Mouse (Mus musculus): Measurements from ENCODE around the gene Tbc1d1.
"Not testable (repeated sequence)": the region's sequence is repeated elsewhere in the genome, so short reads cannot be mapped to it uniquely, and the experiment has no call there.

Gene Tbc1d1

DNA sequence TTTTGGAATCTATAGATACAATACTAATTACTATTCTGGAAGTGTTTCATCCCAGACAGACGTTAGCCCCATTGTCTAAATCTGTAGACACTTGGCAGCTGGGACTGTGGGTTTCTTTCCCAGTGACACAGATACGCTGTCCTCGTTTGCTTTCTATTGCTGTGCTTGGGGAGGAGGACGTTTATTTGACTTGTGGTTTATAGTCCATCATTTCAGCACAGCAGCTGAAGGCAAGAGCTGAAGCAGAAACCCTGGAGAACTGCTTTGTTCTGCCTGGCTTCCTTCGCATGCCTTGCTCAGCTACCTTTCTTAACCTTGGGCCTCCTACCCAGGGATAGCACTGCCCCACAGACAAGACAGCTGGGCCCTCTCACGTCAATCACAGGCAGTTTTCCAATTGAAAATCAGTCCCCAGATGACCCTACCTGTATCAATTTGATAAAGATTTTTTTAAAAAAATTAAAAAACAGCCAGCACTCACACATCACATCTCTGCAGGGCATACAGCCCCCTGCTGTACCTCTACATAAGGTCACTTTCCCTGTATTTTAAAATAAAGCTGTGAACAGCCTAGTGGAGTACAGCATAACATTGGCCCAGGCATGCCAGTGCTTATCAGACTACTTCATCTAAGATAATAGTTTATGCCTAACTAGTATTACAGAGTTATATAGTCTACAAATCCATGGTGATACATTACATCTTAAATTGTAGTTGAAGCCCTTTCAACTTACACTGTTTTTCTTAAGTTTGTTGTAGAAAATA, 158.4 kb downstream of the Tbc1d1 start:
- DNase-seq (ENCODE audit: low spot score), result no peak

DNA sequence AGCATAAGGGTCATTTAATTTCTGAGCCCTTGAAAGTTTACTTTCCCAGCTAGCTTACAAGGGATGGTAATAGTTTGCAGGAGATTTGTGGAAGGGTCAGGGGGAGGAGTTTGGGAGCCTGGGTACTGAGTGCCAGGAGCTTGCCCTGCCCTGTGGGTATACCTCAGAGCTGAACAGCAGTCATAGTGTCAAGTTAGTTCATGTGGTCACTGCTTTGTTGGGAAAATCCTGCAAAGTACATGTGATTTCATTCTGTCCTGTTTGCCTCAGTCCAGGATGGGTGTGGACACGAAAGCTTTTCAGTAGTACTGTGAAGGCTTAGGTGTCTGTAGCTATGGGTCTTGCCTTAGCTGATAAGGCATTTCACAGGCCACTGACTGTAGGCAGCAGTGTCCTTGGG, 159.0 kb downstream of the Tbc1d1 start:
- no peak for DNase-seq (ENCODE audit: low spot score)

DNA sequence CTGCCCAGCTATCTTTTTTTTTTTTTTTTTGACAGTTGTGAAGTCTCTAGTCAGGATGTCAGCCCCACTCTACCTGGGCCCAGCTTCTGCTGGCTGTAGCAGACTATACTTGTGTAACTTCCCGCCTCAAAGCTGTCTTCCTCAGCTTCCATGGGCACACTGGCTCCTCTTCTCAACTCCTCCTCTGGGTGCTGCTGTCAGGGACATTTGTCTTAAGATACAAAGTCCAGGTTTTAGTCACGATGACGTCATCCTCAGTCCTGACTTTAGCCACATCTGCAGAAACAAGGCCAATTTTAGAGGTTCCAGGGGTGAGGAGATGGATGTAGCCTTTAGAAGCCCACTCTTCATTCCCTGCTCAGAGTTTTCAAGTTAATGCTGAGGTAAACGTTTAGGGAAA, 167.2 kb downstream of the Tbc1d1 start:
- DNase-seq (ENCODE audit: low spot score), result no peak

DNA sequence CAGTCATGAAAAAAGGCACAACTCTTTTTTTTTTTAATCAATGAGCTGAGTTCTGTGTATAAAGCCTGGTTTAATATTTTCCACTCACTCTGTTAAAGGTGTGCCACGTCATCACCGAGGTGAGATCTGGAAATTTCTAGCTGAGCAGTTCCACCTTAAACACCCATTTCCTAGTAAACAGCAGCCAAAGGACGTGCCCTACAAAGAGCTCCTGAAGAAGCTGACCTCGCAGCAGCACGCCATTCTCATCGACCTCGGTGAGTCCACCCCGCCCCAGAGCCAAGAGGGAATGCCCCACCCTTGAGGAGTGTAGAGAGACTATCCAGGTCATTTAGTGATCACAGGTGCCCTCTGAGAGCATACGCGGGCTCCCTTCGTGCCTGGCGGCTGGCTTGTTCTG, 168.2 kb downstream of the Tbc1d1 start:
- no peak for DNase-seq (ENCODE audit: low spot score)

DNA sequence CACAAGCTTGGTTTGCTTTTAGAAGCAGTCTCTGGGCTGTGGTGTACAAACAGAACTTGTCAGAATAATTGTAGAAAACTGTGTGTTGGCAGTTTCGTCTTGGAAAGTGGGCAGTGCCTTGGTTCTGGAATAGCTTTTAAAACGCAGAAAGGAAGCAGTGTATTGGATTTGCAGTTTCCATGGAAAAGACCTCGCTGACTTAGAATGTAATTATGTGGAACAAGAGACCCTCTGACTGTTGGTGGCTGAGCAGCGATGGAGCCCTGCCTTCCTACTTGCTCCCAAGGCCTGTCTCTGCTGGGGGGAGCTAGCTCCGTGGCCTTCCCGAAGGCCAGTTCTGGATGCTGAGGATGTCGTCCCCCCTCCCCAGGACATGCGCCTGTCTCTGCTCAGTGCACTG, 168.8 kb downstream of the Tbc1d1 start:
- DNase-seq (ENCODE audit: low spot score), result no peak

DNA sequence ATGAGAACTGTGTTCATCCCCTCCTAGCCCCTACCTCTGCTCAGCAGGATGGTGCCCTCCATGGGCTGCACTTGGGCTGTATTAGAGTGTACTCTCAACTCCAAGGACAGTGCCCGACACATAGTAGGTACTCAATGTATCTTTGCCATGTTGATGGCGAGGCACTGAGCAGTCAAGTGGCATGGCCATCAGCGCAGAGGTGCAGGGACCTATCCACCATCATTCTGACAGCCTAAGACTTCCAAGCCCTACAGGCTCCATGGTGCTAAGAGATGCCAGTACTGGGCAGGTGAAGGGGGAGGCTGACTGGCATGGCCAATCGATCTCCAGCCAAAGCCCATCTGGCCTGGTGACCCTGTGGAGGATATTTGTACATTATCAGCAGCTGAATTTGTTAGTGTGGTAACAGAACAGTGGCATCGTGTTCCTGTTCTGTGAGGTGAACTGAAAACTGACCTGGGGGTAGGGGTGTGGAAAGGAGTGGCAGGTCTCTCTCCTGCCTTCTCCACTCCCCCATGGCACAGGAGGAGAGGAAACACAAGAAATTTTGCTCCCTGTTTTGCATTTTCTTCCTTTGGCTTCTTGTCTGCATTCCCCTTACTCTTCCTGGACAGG, 169.7 kb downstream of the Tbc1d1 start:
- no peak for DNase-seq (ENCODE audit: low spot score)

DNA sequence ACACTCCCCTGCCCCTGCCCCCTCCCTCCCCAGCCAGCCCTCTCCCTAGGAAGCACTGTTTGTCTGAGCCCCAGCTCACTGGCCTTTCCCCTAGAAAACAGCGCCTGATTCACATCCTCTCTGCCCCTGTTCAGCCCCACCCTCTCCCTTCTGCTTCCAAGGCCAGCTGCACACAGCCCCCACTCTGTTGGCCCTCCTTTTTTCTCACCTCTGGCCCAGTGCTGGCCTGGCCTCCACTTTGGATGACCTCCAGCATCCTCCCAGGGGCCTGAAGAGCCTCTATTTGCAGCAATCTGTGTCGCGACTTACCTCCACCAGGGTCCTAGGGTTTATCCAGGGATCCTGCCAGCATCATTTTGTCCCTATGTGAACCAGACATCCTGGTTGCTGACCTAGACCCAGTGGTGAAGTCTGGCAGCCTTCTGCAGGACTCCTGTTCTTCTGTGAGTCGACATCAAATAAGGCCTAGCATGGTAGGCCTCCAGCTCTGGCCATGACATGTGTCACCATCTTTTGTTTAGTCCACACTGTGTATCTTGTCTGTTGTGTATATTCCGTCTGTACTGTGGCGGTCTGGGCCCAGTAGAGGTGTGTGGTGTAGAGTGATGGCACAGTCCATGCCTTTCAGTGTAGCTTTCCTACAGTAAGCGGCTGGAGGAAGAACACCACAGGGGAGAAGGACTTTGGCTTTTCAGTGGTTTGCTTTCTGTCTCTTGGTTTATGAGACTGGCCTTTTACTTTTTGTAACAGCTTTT, 170.5 kb downstream of the Tbc1d1 start:
- no peak for DNase-seq (ENCODE audit: low spot score)

DNA sequence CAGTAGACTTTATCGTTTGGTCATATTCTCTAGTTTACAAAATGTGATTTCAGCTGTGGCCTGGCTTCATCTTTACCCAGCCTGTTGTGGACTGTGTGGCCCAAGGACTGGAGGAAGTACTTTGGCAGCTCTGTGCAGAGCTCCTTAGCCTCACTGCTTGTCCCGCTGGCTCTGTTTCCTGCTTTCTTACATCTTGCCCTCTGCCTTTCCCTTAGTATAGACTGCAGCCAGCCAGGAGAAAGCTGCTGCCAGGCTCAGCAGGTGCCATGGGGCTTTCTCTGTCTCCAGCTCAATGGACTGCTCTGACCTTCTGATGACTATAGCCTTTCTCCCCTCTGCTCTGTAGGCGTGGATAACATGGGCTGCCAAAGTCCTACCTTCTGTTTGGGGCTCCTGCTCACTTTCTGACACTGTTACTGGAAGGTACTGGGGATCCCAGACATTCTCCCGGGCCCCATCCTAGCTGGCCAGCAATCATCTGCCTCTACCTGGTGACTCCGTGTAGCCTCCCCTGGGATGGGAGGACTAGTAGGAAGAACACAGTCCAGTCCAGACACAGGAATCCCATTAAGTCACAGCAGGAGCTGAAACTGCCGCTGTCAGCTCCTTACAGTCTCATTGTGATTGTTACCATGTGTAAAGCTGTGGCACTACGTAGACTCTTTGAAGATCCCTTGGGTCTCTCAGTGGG, 171.3 kb downstream of the Tbc1d1 start:
- DNase-seq (ENCODE audit: low spot score), result no peak

DNA sequence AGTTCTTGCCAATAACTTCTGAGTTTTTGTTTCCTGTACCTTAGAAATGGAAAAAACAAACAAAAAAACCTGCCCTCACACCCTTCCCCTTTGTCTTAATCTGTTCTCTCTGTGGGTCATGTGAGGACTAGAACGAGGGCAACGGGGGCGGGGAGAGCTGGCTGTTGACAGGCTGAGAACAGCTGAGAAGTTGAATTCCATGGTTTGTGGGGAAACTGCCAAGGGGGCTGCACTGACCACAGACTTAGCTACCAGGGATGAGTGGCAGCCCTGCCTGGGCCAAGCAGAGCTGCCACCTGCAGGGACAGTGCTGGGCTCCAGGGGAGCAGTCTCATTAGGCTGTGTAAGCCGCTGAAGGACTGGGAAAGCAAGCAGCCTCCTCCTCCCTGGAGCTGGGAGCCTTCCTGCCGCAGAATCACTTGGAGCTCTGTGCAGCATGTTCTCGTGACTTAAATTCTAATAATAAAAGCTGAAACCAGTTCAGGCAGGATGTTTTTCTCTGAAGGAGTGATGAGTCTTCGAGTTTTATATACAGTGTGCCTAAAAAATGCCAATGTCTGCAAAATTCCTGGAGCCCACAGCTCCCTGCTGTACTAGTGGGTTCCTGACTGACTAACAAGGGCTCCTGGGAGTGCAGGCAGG, 180.8 kb downstream of the Tbc1d1 start:
- DNase-seq (ENCODE audit: low spot score), result peak; percentile 66

DNA sequence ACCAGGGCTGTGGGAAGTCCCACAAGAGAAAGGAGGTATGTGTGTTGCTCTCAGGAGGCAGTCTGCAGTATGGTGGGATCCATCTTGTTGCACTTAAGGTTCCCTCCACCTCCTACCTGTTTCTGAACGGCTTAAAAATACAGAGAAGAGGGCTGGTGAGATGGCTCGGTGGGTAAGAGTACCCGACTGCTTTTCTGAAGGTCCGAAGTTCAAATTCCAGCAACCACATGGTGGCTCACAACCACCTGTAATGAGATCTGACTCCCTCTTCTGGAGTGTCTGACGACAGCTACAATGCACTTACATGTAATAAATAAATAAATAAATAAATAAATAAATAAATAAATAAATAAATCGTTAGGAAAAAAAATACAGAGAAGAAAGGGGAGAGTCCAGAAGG, 182.7 kb downstream of the Tbc1d1 start:
- DNase-seq (ENCODE audit: low spot score), result not testable (repeated sequence)

DNA sequence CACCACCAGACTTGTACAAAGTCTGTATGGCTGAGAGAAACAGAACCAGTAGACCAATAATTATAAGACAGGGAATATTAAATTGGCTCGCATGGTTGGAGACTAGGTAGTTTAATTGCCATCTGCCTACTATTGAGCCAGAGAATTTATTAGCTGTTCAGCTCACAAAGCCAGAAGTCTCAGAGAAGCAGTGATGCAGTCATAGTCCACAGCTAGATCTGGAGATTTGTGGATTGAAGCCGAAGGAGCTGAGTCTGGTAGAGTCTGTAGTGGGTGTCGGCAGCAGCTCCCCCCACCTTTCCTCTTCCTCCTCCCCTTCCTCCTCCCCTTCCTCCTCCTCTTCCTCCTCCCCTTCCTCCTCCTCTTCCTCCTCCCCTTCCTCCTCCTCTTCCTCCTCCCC, 184.3 kb downstream of the Tbc1d1 start:
- DNase-seq (ENCODE audit: low spot score), result no peak

DNA sequence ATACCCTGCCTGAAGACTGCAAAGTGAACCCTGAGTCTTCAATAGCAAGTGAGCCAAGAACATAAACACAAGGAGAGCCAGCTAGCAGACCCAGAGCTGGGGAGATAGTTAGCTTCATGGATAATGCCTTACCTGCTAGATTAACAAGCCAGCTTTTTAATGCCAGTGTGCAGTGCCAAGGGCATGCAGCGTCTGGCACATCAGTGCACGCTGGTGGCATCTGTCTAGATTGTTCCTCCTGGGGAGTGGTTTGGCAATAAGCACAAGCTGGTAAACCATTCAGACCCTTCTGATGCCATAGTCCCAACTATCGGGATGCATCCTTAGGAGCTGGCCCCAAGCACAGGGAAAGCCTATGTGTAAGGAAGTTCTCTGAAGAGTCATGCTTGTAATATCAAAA, 185.6 kb downstream of the Tbc1d1 start:
- DNase-seq (ENCODE audit: low spot score), result no peak

DNA sequence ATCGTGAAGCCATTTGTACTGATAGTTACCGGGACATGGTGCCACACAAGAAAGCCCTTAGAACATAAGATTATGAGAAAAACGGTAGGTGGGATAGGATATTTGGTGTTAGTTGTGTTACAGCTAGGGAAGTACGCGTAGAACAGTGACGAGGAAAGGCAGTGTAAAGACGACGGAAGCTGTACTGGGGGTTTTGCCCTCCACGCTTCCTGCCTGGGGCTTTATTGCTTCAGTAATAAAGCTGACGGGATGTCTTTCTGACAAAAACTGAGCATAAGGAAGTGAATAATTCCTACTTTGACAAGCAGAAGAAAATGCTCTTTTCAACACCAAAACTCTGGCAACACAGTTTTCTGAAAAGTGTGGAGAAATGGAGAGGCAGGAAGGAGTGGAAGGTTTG, 186.0 kb downstream of the Tbc1d1 start:
- DNase-seq (ENCODE audit: low spot score), result no peak

DNA sequence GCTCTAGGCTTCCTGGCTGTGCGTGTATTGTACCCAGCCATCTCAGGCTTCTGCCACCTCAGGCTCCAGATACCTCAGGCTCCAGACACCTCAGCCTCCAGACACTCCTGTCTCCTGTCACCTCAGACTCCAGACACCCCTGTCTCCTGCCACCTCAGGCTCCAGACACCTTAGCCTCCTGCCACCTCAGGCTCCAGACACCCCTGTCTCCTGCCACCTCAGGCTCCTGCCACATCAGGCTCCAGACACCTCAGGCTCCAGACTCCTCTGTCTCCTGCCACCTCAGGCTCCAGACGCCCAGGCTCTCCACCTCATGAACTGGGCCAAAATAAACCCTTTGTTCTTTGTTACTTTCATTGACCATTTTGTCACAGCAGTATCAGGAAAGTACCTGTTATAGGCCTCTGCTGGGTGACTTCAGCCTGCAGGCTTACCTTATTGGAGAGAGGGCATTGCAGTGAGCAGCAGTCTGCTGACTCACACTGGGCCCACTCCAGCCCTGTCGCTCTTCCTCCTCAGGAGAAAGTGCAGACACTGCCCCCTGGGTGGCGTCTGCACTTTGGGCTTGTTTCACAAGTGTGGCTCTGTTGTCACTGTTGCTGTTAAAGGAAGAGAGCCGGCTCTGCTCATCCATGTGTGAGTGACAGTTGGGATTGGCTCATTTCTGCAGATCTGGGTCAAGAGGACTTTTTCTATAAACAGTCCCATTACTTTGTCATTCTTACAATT, 188.0 kb downstream of the Tbc1d1 start:
- no peak for DNase-seq (ENCODE audit: low spot score)

DNA sequence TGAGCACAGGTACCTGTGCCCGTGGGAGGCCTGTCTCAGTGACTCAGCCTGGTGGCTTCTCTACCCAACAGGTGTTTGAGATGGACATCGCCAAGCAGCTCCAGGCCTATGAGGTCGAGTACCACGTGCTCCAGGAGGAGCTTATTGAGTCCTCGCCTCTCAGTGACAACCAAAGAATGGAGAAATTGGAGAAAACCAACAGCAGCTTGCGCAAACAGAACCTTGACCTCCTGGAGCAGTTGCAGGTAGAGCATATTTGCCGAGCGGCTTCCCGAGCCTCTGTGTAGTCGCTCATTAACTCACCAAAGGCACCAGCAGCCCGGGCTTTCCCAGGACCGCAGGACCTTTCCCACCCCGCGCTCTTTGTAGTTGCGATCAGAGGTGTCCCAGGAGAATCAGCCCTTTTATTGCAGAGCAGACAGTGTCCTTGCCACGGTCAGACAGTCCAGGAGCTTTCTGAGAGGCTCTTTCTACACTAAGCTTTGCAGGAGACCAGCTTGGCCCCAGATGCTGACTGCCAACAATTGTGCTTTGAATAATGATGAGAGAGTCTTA, 189.2 kb downstream of the Tbc1d1 start:
- no peak for DNase-seq (ENCODE audit: low spot score)

DNA sequence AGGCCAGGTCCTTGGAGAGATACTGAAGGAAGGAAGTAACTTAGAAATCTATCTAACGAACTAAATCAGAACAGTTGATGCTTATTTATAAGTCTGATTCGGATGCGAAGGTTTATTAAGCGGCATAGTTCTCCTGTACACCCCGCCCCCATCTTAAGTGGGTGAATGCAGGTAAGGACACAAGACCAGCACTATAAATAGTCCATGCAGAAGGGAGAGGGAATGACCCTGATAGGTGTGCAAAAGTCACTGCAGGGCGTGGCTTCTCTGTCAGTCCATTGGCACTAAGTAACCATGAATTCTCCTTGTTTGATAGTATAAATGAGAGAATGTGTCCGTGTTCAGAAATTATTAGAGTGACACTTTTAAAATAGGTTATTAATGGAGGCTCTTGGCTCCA, 189.7 kb downstream of the Tbc1d1 start:
- no peak for DNase-seq (ENCODE audit: low spot score)

DNA sequence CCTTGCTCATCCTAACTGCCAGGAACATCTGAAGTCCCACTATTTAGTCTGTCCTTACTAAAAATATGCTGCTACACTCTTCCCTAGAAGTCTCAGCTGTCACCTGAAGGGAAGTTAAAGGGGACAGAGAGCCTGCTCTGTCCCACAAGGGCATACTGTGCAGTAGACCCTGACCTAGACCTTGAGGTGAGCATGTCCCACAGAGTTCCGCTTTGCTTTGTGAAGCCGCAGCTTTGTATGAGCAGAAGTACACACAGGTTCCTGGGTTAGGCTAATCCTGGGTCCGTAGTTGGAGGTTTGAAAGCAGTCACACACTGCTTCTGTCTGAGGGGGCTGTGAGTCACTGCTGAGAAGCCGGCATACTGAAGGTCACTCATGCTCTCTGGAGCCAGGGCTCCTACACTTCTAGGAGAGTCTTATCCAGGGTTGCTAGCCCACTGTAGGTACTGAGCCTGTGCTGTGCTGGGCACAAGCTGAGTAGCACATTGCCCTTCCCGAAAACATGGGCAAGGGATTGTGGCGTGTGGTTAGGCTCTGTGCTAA, 190.3 kb downstream of the Tbc1d1 start:
- DNase-seq (ENCODE audit: low spot score), result no peak

DNA sequence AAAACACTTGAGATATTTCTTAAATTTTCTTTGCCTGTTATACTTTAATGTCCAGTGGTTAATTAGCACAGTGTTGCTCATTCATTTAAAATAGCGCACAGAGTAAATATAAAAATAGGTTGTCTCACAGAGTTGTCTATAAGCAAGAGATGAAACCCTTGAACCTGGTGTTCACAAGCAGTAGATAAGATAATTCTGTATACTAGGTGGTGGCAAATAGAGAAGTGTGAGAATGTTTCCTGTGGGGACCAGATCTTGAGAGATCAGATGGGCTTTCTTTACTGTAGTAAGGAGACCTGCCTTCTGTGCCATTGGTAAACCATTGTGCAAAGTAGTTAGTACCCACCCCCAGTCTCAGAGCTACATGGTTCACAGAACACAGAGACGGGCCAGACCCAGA, 192.1 kb downstream of the Tbc1d1 start:
- no peak for DNase-seq (ENCODE audit: low spot score)

DNA sequence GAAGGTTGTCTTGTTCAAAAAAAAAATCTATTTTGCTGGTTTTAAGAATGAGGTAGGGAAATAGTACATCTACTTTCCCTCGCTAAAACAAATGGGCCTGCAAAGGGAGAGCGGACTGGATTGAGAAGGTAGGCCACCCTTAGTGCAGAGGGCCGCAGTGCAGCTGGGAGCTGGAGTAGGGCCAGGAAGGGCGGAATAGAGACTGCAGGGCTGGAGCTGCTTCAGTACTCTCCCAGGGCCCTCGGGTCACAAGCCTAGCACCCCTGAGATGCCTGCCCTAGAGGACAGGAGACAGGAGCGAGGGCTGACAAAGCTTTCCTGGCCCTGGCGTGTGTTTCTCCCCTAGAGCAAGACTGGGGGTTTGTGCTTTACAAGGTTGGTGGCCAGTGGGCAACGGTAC, 192.7 kb downstream of the Tbc1d1 start:
- DNase-seq (ENCODE audit: low spot score), result no peak

DNA sequence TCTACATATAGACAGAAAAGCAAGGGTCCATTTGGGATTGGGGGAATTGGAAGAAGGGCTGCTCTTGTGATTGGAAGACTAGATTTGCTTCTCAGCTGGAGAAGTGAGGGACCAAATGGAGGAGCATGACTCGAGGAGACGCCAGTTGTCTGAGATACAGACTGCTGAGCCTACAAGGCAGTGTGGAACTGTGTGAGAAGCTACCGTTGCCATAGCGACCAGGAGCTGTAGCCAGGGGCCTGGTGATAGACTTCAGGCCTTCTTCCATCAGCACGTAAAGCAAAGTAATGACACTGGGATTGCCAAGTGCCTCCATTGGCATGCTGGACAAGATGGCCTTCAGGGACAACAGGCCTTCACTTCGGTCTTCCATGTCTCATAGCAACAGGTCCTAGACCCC, 195.9 kb downstream of the Tbc1d1 start:
- no peak for DNase-seq (ENCODE audit: low spot score)
